Mouse (Mus musculus) thymus, postnatal 25 days (tissue): ENCODE measurements around the gene Rftn1.

Source experiments
- DNase-seq: peaks from one replicate; pipeline ENCODE4 v3.0.0; 2022

Rftn1 gene

DNA sequence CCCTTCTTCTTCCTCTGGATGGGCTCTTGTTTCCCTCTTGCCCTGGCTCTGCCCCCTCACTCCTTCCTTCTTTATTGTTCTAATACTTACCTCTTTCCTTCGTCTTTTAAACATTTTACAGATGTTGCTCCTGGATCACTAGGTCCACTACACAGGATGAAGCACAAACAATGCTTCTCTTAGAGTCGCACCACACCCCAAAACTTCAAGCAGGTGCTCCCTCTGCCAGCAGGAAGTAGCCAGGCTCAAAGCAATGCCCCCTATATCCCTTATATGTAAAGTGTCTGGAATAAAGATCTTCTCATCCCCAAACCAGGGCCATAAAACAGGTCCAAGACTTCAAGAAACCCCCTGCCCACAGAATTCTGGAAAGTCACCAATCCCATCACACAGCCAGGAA lies 176.6 kb downstream of the Rftn1 start:
- DNase-seq, result no peak

DNA sequence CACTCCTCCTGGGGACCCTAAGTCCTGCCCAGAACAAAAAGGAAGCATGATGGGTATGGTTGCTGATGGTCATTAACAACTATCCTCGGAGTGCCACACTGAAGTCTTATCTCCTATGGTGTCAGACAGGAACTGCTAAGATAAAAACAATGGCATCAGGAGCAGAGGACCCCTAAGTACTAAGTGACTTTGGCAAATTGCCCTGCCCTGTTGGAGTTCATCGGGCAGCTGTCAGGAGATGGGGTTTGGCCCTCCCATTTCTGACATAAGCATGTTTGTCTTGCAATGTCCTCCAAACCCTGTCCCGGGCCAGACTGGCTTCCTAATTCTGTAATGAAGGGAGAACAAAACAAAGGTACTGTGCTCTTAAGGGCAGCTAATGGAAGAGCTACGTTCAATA lies 180.4 kb downstream of the Rftn1 start:
- no peak for DNase-seq

DNA sequence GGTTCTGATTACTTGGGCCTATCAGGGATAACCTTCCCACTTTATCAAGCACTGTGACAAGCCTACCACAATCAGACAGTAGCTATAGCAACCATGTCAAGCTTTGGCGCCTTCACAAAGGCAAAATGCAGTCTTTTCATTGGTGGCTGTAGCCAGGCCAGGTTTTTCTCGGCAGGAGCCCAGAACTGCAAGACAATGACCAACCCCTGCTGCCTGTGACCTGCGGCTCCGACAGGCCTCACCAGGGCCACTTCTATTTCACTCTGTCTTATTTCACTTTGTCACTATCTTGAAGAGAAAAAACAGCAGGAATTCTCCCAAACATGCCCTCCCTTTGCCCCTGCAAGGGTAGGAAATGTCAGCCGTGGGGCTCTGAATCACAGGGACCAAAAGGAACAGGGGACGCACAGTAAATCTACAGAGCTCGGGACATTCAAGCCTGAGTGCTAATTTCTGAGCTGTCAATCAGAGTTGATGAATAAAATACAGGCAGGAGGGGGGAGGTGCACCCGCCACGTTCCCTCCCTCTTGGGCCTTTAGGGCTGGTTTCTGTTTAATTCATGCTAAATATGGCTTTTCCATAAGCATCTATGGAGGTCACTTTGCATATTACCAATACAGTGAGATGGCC lies 183.6 kb downstream of the Rftn1 start:
- DNase-seq, result no peak

DNA sequence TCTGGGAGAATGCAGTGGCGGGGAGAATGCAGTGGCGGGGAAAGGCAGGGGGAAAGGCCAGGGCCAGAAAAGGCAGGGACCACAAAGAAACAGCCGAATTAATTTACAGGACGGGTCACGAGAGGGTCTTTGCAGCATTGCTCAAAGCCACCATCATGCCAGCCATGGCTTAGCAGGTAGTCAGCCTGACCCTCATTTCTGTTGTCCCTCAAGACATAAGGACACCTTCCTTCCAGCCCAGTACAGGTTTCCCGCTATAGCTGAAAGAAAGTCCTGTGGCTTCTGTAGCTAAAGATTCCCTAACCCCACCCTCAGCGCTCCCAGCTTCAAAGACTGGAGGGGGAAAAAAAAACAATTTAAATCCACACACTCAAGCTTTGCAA lies 184.1 kb downstream of the Rftn1 start:
- DNase-seq, result no peak

- DNase-seq, result no peak
These were observed 187.3 kb downstream of the Rftn1 start for GRCm38 (mm10) chr17:50003156-50003555.

DNA sequence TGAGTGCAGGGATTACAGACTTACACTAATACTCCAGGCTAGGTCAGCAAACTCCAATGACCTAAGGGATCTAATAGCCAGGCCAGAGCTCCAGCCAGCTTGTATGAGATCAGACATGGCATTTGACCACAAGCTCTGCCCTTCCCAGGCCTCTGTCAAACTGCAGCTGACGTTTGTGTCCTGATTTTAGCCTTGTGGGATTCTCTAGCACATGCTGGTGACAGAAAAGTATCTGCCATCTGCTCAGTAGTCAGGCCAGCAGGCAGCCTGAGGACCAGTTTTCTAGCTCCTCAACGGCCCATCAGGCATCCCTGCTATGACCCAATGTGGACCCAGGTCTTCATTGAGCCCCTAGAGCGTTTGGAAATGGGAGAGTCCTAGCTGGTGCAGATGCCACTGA lies 188.3 kb downstream of the Rftn1 start:
- DNase-seq, result no peak

DNA sequence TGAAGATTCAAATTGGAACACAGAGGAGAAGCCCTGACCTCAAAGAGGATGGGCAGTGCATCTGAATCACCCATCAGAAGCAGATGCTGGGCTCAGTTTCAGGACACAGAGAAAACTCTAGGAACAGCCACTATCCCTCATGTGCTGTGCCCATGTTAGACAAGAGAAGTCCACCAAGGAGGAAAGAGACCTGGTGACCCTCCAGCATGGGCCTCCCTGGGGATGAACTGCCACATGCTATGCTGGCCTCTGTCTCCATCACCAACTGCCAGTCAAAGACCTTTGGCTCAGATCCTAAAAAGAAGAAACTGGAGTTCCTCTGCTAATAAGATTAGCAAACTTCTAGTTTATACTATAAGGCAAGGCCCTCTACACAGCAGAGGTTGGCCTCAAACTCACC lies 188.7 kb downstream of the Rftn1 start:
- DNase-seq, result no peak

DNA sequence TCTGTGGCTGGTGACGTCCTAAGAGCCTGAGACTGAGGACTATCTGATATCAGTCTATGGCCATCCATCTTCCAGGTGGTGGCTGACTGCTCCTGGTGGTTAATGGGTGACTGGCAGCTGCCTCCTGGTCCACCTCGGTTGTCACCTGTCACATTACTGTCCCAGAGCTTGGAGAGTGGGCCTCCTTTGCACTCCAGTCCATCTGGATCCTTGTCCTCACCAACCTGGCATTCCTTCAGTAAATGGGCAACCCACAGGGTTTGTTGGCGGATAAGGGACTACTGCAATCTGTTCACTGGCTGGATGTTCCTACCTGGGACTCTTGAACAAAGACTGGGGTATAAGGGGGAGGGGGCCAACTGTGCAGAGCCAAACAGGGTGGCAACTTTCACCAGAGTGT lies 189.9 kb downstream of the Rftn1 start:
- DNase-seq, result no peak

DNA sequence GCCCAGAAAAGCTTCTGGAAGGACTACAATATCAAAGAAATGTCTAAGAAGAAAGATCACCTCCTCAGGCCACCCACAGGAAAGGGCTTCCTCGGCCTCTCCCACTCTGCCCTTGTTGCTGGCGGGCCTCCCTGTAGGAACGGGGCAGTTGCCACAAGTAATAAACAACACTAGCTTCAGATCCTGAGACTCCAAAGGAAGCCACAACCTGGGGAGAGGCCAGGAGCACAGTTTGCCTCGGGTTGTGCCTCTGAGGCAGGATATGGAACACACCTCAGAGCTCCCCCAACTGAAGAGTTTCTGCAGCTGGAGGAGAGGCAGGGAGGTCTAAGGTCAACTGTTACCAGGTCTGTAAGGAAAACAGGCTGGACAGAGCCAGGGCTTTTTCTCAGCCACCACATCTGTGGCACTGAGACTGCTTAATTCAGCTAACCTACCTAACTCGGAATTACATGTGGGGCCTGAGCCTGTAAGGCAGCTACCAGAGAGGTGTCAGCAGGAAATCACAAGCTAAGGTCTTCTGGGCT lies 193.8 kb downstream of the Rftn1 start:
- no peak for DNase-seq

DNA sequence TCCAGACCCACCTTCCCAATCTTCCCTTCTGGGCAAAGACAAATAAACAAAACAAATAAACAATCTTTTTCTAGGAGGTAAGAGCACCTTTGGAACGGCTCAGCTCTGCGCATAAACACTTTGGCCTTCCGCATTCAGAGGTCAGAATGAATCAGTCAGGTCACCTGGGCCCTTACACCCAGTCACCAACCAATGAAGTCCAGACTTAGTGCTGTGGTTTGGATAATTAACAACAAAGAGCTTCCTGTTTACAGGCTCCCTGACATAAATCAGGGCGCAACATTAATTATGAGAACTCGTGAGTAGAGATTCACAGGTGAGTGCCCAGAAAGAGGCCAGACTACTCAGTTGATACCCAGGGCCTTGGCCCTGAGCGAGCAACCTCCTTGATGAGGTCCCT lies 194.4 kb downstream of the Rftn1 start:
- no peak for DNase-seq

- no peak for DNase-seq
These were observed 195.2 kb downstream of the Rftn1 start for GRCm38 (mm10) chr17:49995226-49995625.

GRCm38 (mm10) chr17:49993631-49994030 lies 196.8 kb downstream of the Rftn1 start:
- no peak for DNase-seq

- DNase-seq, result no peak
These were observed 197.6 kb downstream of the Rftn1 start for GRCm38 (mm10) chr17:49992625-49993603.

GRCm38 (mm10) chr17:49989583-49989982 lies 200.9 kb downstream of the Rftn1 start:
- no peak for DNase-seq

DNA sequence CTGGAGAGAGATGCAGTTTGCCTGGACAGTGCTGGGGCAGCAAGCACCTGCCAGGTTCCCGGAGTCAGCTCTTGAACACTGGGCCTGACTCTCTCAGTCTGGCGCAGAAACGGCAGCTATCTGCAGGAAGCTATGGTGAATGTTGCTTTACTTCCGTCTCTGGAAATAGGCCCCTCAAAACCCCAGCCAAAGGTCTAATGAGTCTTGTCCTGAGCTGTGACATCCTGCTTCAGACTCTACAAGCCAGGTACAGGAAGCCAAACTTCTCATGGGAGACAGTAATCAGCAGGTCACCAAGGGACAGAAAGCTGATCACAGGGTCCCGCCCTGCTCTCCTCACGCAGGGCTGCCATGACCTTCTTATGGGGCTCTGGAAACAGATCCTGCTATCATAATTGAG lies 203.4 kb downstream of the Rftn1 start:
- DNase-seq, result no peak

DNA sequence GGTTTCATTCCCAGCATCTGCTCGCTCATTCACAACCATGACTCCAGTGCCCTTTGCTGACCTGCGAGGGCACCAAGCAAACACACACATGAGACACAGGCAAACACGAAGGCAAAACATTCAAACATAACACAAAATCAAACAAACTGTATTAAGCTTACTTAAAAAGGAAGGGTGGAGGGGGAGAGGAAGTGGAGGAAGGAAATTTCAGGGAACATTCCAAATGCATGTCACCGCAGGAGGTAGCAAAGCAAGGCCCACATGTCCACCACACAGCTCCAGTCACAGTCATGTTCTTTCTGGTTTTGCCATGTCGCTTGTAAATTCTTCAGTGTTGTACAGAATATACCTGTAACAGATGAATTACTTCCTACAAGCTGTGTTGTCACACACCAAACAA lies 207.0 kb downstream of the Rftn1 start:
- DNase-seq, result no peak

DNA sequence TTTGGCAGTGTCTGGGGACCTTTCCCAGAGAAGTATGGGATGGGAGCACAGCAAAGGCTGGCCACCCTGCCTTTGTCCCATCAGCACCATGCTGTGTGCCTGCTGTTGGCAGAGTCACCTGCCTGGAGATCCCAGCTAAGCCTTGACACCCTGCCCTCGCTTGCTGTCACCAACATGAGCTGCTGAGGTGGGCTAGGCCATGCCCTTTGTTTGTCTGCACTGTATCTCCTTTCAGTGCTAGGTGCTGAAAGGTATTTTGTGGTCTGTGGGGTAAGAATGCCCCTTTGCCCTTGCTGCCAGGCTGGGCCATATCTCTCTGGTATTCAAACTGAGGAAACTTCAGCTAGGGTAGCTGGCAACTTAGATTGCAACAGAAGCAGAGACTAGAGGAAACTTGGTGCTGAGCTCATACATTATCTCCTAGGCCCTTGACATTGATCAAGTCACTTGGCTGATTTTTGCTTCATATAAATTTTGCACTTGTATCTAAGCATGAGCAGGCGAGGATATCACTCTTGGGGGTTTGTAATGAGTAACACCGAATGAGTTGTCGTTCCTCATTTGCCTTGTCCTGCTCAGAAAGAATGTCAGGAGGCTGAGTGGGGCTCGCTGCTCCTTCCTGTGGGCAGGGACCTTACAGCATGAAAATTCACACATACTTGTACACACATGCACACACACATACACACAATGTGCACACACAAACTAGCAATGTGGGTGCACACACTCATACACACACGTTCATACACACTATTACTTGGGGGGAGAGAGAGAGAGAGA lies 207.7 kb downstream of the Rftn1 start:
- DNase-seq, result no peak

DNA sequence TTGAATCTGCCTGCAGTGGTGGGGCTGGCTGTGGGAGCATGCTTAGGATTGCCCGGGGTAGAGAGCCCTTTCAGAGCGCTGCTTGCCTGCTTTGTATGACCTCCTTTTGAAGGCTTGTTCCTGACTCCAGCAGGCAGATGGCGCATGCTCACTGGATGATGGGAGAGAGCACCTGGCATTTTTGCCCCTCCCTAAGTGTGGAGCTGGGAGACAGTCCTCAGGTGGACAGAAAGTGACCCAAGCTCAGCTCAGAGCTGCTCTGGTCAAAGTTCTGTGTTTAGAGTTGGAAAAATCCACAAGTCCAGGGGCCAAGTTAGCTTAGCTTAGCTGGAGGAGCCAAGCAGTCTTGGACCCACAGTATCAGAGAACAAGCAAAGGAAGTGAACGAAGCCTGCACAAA lies 208.9 kb downstream of the Rftn1 start:
- no peak for DNase-seq

- no peak for DNase-seq
These were observed 210.7 kb downstream of the Rftn1 start for GRCm38 (mm10) chr17:49979761-49980285.

DNA sequence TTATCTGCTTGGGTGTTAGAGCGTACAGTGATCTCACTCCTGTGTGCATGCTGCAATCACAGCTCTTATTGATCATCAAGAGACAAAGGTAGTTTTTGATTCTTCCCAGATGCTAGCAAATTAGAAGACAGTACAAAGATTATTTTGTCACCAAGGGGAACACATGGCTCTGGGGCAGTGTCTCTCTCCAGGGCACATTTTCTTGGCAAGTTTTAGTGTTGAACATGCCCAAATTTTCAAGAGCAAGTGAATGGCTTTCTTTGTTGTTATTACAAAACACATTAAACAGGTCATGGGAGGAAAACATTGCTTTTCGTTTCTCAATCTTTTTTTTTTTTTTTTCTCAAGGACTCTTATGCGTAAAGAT lies 213.1 kb downstream of the Rftn1 start:
- no peak for DNase-seq

DNA sequence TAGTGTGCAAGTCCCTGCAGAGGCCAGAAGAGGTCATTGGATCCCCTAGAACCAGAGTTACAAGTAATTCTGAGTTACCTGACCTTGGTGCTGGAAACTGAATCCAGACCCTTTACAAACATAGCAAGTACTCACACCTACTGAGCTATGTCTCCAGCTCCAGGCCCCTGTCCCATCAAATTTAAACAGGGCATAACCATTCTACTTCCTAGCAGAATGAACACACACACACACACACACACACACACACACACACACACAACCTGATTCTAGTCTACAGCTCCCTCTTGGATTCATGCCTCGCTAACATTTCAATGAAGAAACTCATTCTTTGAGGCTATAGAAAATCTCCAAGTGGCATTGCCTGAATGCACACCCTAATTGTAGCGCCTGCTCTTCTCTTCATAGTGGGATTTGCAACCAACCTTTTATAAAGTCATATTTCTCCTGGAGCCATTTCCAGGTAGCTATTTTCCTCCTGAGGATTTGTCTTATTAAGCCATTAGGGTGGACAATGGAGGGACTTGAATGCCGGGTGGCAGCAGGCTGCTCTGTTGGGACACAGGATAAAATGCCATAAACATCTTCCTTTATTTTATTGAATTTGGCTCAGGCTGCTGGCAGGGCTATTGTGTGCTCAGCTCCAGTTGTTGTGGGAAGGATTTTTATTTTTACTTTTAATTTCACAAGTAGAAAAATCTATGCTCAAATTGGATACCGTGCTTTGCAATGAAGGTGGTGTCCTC lies 213.6 kb downstream of the Rftn1 start:
- DNase-seq, result no peak

GRCm38 (mm10) chr17:49975481-49975880 lies 215.0 kb downstream of the Rftn1 start:
- DNase-seq, result no peak
